Mouse (Mus musculus) cerebellum, postnatal 36 days (tissue): ENCODE measurements around the gene Fitm1.
A peak's percentile ranks its signal among the peaks of the same experiment; 100 is the strongest.

ENCODE experiments used
- DNase-seq, 2 experiments: peaks; one replicate each; pipeline ENCODE4 v3.0.0; 2021 to 2022; ENCODE audit warnings: mixed read lengths in 2 of 2

Gene Fitm1

DNA sequence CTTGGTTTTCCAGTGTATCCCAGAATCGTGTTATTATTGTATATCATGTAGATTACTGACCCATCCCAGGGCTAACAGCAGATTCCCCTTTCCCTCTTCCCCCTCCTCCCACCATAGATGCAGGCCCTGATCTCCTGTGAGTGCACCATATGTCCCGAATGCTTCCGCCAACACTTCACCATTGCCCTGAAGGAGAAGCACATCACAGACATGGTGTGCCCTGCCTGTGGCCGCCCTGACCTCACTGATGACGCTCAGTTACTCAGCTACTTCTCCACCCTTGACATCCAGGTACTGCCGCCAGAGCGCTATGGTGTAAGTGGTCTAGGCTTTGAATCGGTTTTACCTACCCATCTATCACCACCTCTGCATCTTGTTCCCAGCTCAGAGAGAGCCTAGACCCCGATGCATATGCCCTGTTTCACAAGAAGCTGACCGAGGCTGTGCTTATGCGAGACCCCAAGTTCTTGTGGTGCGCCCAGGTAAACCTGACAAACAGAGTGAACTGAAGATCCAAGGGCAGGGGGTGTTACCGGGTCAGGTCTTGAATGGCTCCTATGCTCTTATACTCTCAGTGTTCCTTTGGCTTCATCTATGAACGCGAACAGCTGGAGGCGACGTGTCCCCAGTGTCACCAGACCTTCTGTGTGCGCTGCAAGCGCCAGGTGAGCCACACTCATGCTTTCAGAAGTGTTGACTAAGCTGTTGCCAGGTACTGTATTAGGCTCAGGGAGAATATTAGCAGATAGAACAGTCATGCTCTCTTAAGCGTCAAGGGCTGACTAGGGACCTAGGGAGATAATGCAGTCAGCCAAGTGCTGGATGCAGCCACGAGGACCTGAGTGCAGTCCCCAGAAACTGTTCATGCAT, 23.3 kb downstream of the Fitm1 start:
- DNase-seq: no peak

DNA sequence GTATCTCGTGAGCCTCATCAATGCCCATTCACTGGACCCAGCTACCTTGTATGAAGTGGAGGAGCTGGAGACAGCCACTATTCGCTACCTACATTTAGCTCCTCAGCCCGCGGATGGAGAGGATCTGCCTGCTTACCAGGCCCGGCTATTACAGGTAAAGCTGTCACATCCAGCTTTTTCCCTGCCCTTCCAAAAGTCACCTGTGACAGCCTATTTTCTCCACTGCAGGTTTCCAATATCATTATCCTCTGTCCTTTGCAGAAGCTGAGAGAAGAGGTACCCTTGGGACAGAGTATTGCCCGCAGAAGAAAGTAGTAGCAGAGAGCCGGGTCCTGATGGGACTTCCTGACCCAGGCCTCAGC, 27.8 kb downstream of the Fitm1 start, which contains the start of gene Irf9:
Gene Irf9 (plus strand): TSS at position 301 of the 362 bp plus-strand sequence.
- DNase-seq: no peak

DNA sequence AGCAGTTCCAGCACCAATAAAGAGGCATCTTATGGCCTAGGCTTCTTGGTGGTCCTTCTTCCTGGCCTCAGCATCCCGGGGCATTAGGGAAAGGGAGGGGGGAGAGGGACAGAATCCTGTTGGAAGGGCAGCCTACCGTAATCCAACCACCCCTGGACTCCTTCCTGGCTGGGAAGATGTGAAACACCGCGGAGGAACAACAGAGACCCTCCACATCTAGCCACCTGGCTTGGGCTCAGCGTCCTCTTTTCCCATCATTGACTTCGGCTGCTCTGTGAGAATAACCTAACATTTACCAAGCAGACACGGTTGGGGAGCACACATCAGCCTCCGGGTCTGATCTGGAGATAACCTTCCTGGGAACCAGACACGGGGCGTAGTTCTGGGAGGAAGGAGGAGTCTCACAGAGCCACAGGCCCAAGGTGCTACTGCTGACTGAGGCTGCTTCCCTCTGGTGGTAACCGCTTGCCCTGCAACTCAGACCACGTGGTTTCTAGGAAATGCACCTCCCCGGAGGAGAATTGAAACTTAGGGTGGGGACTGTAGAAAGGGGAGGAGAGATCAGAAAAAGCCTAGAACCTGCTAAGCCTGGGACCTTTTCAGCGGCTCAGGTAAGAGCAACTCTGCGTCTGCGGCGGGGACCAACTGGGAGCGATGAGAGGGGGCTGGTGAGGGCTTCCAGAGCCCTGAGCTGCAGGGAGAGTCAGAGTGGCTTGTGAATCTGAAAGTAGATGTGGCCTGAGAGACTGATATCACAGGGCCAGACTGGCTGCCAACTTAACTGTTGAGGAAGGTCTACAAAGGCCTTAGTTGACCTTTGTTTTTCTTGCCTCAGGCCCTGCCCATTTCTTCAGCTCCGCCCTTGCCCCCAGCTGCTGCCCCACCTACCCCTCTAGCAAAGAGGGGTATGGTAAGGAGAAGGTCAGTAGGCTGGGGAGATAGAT, 28.5 kb downstream of the Fitm1 start:
- peak; percentile 84 to 87 for DNase-seq

DNA sequence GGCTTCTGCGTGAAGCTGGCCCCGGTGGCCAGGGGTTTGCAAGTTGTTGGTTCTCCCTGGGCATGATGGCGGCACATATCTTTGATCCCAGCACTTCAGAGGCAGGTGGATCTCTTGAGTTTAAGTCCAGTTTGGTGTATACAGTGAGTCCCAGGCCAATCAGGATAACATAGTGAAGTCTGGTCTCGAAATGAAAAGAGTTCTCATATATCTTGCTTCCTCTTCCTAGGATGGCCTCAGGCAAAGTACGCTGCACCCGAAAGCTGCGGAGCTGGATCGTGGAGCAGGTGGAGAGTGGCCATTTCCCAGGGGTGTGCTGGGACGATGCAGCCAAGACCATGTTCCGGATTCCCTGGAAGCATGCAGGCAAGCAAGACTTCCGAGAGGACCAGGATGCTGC, 29.4 kb downstream of the Fitm1 start:
- DNase-seq: no peak

DNA sequence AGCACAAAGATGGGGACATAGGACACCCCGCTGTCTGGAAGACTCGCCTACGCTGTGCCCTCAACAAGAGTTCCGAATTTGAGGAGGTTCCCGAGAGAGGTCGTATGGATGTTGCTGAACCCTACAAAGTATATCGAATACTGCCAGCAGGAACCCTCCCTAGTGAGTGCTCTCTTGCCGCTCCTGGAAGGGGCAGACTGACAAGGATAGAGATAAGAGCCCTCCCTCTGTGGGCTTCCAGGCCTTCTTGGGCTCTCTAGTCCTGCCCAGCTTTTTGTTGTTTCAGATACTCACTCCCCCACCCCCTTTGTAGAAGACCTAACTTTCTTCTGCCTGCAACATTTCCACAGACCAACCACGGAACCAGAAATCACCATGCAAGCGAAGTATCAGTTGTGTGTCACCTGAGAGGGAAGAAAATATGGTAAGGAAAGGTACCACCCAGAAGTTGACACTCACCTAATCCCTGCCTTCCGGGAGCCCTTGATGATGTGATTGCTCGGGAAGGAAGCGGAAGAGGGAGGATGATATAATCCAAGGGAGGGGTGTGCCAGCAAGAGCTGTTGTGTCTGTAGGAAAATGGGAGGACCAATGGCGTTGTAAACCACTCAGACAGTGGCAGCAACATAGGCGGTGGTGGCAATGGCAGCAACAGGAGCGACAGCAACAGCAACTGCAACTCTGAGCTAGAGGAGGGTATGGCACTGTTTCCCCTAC, 30.5 kb downstream of the Fitm1 start:
- no peak for DNase-seq

DNA sequence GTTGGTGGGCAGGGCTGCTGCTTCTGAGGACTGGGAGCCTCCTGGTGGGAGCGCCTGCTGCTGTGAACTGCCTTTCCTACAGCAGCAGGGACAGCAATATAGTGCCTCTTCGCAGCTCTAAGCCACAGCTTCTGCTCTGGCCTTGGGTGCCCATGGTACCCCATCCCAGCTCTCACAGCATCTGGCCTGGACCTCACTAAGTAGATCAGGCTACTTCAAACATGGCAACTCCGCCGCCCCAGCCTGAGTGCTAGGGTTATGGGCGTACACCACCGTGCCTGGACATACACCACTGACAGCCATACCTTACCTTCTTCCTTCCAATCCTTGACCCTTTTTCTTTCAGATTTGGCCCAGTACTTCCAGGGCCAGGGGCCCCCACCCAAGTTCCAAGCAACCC, 32.9 kb downstream of the Fitm1 start:
- no peak for DNase-seq

DNA sequence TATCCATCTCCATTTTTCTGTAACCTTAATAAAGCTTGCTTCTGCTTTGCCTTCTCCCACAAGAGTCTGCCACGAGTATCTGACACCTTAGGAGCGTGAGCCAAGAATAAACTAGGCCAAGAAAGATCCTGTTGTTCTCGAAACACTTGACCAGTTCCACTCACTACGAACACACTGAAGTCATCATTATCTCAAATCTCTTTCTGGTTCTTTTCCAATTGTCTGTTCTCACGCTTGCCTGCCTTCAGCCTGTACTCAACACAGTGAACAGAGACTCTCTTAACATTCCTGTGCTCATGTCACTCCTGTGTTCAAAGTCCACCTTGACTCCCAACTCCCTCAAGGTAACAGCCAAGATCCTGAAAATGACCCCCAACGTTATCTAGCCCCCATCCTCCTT, 37.9 kb downstream of the Fitm1 start:
- DNase-seq: no peak

DNA sequence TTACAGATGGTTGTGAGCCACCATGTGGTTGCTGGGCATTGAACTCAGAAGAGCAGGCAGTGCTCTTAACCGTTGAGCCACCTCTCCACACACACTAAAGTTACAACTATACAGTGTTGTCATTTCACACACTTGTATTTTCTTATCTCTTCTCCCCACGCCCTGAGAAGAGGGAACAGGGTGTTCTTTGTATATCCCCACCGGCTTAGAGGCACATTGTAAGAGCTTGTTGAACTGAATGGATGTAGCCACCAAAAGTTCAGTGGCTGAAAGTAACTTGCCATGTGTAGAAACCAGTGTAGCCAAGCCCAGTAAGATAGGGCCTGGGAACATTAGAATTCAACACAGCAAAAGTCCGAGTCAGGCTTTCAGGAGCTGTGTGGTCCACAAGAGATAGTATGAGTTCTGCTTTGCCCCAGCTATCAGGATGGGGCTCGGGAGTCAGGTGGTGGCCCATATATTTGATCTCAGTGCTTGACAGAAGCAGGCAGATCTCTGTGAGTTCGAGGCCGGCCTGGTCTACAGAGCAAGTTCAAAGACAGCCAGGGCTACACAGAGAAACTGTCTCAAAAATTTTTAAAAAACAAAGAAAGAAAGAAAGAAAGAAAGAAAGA, 39.3 kb downstream of the Fitm1 start:
- DNase-seq: no peak

DNA sequence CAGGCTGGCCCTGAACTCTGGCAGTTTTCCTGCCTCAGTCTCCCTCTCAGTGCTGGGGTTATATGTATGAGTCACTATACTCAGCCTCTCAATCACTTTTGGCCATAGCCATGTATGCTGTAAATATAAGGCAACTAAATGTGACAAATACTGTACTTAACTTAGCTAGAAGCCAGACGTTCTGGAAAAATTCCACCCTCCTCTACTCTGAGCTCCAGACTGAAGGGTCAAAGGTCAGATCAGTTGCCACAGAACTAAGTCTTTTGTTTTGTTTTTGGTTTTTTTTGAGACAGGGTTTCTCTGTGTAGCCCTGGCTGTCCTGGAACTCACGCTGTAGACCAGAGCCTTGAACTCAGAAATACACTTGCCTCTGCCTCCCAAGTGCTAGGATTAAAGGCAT, 40.5 kb downstream of the Fitm1 start:
- DNase-seq: no peak

DNA sequence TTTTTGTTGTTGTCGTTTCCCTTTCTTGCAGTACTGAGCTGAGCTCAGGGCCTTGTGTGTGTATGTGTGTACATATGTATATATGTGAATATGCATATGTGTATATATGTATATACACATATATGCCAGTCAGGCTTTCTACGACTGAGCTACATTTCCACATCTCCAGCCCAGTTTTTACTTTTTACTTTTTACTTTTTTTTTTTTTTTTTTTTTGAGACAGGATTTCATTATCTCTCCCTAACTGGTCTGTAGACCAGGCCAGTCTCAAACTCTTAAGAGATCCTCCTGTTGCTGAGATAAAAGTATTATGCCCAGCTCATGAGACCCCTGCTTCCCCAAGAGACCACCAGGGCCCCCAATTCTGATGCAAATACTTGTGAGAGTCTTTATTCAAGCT, 41.4 kb downstream of the Fitm1 start:
- no peak for DNase-seq

DNA sequence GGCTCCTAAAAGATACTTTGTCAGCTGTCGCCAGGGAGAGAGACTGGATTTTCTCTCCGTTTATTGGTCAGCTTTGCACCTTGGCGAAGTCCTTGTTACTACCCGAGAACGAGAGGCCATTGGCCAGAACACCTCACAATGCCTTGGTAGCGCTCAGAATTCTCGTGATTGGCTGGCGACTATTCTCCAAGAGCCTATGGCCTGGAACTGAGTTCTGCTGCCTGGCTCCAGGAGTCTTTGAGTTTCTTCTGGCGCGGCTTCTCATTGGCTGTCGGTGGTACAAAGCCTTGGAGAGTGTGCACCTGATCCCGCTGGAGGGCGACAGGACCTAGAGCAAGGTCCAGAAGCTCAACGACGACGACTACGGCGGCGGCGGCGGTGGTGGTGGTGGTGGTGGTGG, 42.4 kb downstream of the Fitm1 start, which contains the start of gene Rec8:
Gene Rec8 (plus strand): TSS at position 216 of the 400 bp plus-strand sequence.
- DNase-seq: peak; percentile 69 to 73

DNA sequence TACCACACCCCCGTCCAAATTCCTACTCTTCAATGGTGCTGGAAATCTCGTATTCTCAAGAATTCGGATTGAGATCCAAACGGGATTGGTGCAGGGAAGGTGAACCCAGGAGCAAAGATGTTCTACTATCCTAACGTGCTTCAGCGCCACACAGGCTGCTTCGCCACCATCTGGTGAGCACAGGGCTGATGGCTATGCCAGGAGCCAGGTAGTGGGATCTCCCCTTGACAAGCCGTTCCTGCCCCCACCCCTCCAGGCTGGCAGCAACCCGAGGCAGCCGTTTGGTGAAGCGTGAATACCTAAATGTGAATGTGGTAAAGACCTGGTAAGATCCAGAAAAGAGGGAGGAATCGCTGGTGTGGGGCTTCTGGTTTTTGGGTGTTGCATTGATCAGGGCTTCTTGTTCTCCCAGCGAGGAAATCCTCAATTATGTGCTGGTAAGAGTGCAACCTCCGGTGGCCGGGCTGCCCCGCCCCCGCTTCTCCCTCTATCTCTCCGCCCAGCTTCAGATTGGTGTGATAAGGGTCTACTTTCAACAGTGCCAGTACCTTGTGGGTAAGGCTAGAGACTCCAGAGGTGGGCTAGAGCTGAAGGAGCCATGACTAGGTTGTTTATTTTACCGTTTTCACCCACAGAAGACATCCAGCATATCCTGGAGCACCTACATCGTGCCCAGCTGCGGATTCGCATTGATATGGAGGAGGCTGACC, 43.2 kb downstream of the Fitm1 start:
- peak; percentile 42 to 50 for DNase-seq
